Mouse (Mus musculus) embryonic facial prominence, embryonic 13.5 days (tissue): Measurements from ENCODE around the gene Cpne5. TPM values are rescaled to one million over a fixed set of nuclear protein-coding genes. Genes with fewer than 3 reads are reported as not detected.

Experiments
- ATAC-seq: fragments of 200-750 bp; cut with Nextera tagmentation; 2 replicates; pipeline ENCODE4 v1.8.0; 2017; ENCODE audit warnings: low read depth; ENCODE audit not compliant: insufficient number of reproducible peaks, insufficient read depth, low FRiP score, low TSS enrichment
- H3K27ac ChIP-seq: fragments of 300-500 bp; sonication (generic); 2 replicates; pipeline ENCODE4 v1.5.1; 2015; ENCODE audit warnings: moderate library complexity, mild to moderate bottlenecking, inconsistent platforms
- H3K27me3 ChIP-seq: fragments of 300-500 bp; sonication (generic); 2 replicates; pipeline ENCODE4 v1.6.1; 2015; ENCODE audit warnings: mild to moderate bottlenecking, inconsistent platforms
- H3K36me3 ChIP-seq: fragments of 300-500 bp; sonication (generic); 2 replicates; pipeline ENCODE4 v1.6.1; 2015; ENCODE audit warnings: mild to moderate bottlenecking, inconsistent platforms
- H3K4me1 ChIP-seq: fragments of 300-500 bp; sonication (generic); 2 replicates; pipeline ENCODE4 v1.6.1; 2015; ENCODE audit warnings: inconsistent platforms
- H3K4me2 ChIP-seq: fragments of 300-500 bp; sonication (generic); 2 replicates; pipeline ENCODE4 v1.6.1; 2015; ENCODE audit warnings: moderate library complexity, mild to moderate bottlenecking, inconsistent platforms
- H3K4me3 ChIP-seq: fragments of 300-500 bp; sonication (generic); 2 replicates; pipeline ENCODE4 v1.5.1; 2015; ENCODE audit warnings: mild to moderate bottlenecking, inconsistent platforms
- H3K9ac ChIP-seq: fragments of 300-500 bp; sonication (generic); 2 replicates; pipeline ENCODE4 v1.6.1; 2015; ENCODE audit warnings: mild to moderate bottlenecking, inconsistent platforms
- H3K9me3 ChIP-seq: fragments of 300-500 bp; sonication (generic); 2 replicates; pipeline ENCODE4 v1.6.1; 2016; ENCODE audit warnings: inconsistent platforms
- WGBS: fragments of 180-500 bp; shearing (Covaris S2); methylation state at CpG from one replicate; pipeline ENCODE4 v1.1.7; 2015; ENCODE audit warnings: mixed read lengths; 5-methylcytosine and 5-hydroxymethylcytosine counted together
- polyA plus RNA-seq: library from polyadenylated mRNA; unstranded; fragments of >200 nt; fragmentation: Nextera tagmentation; extraction: Ambion mirVana; gene quantifications from 2 replicates; pipeline ENCODE4 v1.2.1, GENCODE M21; 2015

Gene Cpne5
- polyA plus RNA-seq, 1 experiment from 2014 or later, result 36.0 TPM

- H3K9ac ChIP-seq, result no peak overlapping the region
- no peaks in the 10 kb centered on the region for H3K36me3 ChIP-seq
- no peaks in the 10 kb centered on the region; the same call in 1 of the 2 replicates for H3K27me3 ChIP-seq
- H3K9me3 ChIP-seq, result 0 out of 2 replicates have a peak, but pooled peaks cover 5% of the 10 kb centered on the region
- WGBS, result 77% methylated on average over 6 of the region's 6 CpGs
- H3K4me1 ChIP-seq, result peaks cover 5% of the 10 kb centered on the region; the same call in 1 of the 2 replicates
- no peak for ATAC-seq
- no peak overlapping the region for H3K4me3 ChIP-seq
- H3K27ac ChIP-seq, result no peak overlapping the region
- H3K4me2 ChIP-seq, result no peak overlapping the region
These were observed 90.2 kb downstream of the Cpne5 start for GRCm38 (mm10) chr17:29147773-29148172.

GRCm38 (mm10) chr17:29147273-29147672 lies 90.7 kb downstream of the Cpne5 start:
- 73% methylated on average over 14 of the region's 14 CpGs for WGBS
- Histone ChIP-seq H3K9me3 (0 out of 2 replicates have a peak, but pooled peaks cover 5% of the 10 kb centered on the region), H3K36me3 (no peaks in the 10 kb centered on the region), H3K27ac (no peak overlapping the region), H3K4me3 (no peak overlapping the region), H3K4me1 (peaks cover 5% of the 10 kb centered on the region; the same call in 1 of the 2 replicates), H3K4me2 (no peak overlapping the region), H3K27me3 (no peaks in the 10 kb centered on the region; the same call in 1 of the 2 replicates), H3K9ac (no peak overlapping the region)
- ATAC-seq, result no peak

DNA sequence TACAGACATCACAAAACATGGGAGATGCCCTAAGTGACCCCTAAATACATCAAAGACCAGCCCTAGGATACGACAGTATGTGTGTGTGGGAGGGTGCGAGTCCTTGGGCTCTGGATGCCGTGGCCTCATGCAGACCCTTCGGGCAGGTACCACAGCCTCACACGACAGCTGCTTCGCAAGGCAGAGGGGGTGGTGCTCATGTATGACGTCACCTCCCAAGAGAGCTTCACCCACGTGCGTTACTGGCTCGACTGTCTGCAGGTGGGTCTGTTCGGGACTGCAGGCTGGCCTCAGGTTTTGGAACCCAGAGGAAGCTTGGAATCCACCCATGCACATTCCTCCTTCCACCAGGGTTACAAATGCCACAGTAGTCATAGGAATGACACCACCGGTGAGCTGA lies 92.9 kb downstream of the Cpne5 start:
- 91% methylated on average over 12 of the region's 12 CpGs for WGBS
- H3K9ac ChIP-seq, result no peak overlapping the region
- no peaks in the 10 kb centered on the region; the same call in 1 of the 2 replicates for H3K27me3 ChIP-seq
- no peak overlapping the region for H3K4me3 ChIP-seq
- ATAC-seq, result no peak
- peaks cover 8% of the 10 kb centered on the region; the same call in 1 of the 2 replicates for H3K4me1 ChIP-seq
- no peak overlapping the region for H3K27ac ChIP-seq
- H3K36me3 ChIP-seq, result no peaks in the 10 kb centered on the region
- 0 out of 2 replicates have a peak, but pooled peaks cover 5% of the 10 kb centered on the region for H3K9me3 ChIP-seq
- no peak overlapping the region for H3K4me2 ChIP-seq

- no peak overlapping the region for H3K4me2 ChIP-seq
- no peak overlapping the region for H3K9ac ChIP-seq
- 0 out of 2 replicates have a peak, but pooled peaks cover 5% of the 10 kb centered on the region for H3K9me3 ChIP-seq
- H3K27ac ChIP-seq, result no peak overlapping the region
- no peaks in the 10 kb centered on the region for H3K36me3 ChIP-seq
- no peaks in the 10 kb centered on the region; the same call in 1 of the 2 replicates for H3K27me3 ChIP-seq
- 0 out of 2 replicates have a peak, but pooled peaks cover 6% of the 10 kb centered on the region for H3K4me1 ChIP-seq
- H3K4me3 ChIP-seq, result no peak overlapping the region
- no peak for ATAC-seq
- 82% methylated on average over 8 of the region's 8 CpGs for WGBS
These were observed 94.7 kb downstream of the Cpne5 start for GRCm38 (mm10) chr17:29143266-29143665.

DNA sequence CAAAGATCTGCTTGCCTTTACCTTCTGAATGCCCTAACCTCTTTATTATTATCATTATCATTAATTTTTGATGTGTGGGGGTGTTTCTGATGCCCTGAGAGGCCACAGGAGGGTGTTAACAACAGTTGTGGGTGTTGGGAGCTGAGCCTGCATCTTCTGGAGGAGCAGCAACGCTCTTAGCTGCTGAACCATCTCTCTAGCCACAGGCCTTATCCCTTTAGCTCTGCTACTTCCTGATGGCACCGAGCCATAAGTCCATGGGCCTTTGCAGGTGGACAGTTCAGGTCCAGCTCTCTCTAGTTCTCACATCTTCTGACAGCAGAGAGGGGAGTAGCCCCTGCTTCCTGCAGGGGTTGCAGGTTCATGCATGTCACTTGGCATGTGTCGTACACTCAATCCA lies 96.4 kb downstream of the Cpne5 start:
- 92% methylated on average over 3 of the region's 3 CpGs for WGBS
- Histone ChIP-seq H3K27me3 (no peaks in the 10 kb centered on the region), H3K9me3 (0 out of 2 replicates have a peak, but pooled peaks cover 5% of the 10 kb centered on the region), H3K9ac (no peak overlapping the region), H3K4me3 (no peak overlapping the region), H3K4me1 (0 out of 2 replicates have a peak, but pooled peaks cover 6% of the 10 kb centered on the region), H3K4me2 (no peak overlapping the region), H3K36me3 (no peaks in the 10 kb centered on the region), H3K27ac (no peak overlapping the region)
- no peak for ATAC-seq

DNA sequence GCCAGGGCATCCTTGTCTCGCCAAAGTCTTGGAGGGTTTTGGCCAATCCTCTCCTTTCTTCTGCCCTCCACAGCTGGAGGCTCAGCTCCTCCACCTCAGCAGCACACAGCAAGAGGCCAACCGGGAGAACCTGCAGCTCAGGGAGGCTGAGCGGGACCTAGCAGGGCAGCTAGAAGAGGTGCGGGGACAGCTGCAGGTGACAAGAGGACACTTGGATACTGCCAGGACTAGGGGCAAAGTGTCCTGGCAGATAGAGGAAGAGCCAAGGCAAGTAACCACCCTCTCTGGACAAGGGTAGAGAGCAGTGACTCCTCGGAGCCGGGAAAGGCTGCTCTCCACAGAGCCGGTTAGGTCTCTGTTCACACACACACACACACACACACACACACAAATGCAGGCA lies 100.1 kb downstream of the Cpne5 start:
- Histone ChIP-seq H3K36me3 (no peaks in the 10 kb centered on the region), H3K9ac (no peak overlapping the region), H3K27me3 (no peaks in the 10 kb centered on the region), H3K4me2 (no peak overlapping the region), H3K9me3 (no peaks in the 10 kb centered on the region), H3K4me1 (peaks cover 23% of the 10 kb centered on the region), H3K27ac (no peak overlapping the region), H3K4me3 (no peak overlapping the region)
- 76% methylated on average over 7 of the region's 7 CpGs for WGBS
- no peak for ATAC-seq

GRCm38 (mm10) chr17:29136236-29136635 lies 101.7 kb downstream of the Cpne5 start:
- Histone ChIP-seq H3K9ac (no peak overlapping the region), H3K4me1 (peaks cover 23% of the 10 kb centered on the region), H3K4me2 (no peak overlapping the region), H3K4me3 (no peak overlapping the region), H3K27me3 (no peaks in the 10 kb centered on the region), H3K36me3 (no peaks in the 10 kb centered on the region), H3K27ac (no peak overlapping the region), H3K9me3 (no peaks in the 10 kb centered on the region)
- 62% methylated on average over 6 of the region's 6 CpGs for WGBS
- no peak for ATAC-seq

- no peak overlapping the region for H3K27ac ChIP-seq
- no peak overlapping the region for H3K9ac ChIP-seq
- 77% methylated on average over 5 of the region's 5 CpGs for WGBS
- no peak for ATAC-seq
- H3K9me3 ChIP-seq, result no peaks in the 10 kb centered on the region
- no peaks in the 10 kb centered on the region for H3K27me3 ChIP-seq
- no peak overlapping the region for H3K4me2 ChIP-seq
- H3K36me3 ChIP-seq, result no peaks in the 10 kb centered on the region
- no peak overlapping the region for H3K4me3 ChIP-seq
- H3K4me1 ChIP-seq, result peaks cover 19% of the 10 kb centered on the region
These were observed 102.9 kb downstream of the Cpne5 start for GRCm38 (mm10) chr17:29135066-29135465.

- ATAC-seq, result no peak
- 61% methylated on average over 5 of the region's 5 CpGs for WGBS
- H3K9ac ChIP-seq, result no peak overlapping the region
- H3K27ac ChIP-seq, result no peak overlapping the region
- H3K36me3 ChIP-seq, result no peaks in the 10 kb centered on the region
- no peak overlapping the region for H3K4me3 ChIP-seq
- H3K27me3 ChIP-seq, result no peaks in the 10 kb centered on the region
- peaks cover 7% of the 10 kb centered on the region for H3K4me1 ChIP-seq
- H3K4me2 ChIP-seq, result no peak overlapping the region
- no peaks in the 10 kb centered on the region for H3K9me3 ChIP-seq
These were observed 108.6 kb downstream of the Cpne5 start for GRCm38 (mm10) chr17:29129341-29129740.

GRCm38 (mm10) chr17:29126561-29126960 lies 111.4 kb downstream of the Cpne5 start:
- ATAC-seq, result no peak
- H3K4me1 ChIP-seq, result peaks cover 3% of the 10 kb centered on the region; the same call in 1 of the 2 replicates
- no peaks in the 10 kb centered on the region for H3K27me3 ChIP-seq
- WGBS, result 94% methylated on average over 3 of the region's 3 CpGs
- H3K9ac ChIP-seq, result no peak overlapping the region
- no peaks in the 10 kb centered on the region for H3K36me3 ChIP-seq
- H3K27ac ChIP-seq, result no peak overlapping the region
- H3K9me3 ChIP-seq, result no peaks in the 10 kb centered on the region
- no peak overlapping the region for H3K4me2 ChIP-seq
- no peak overlapping the region for H3K4me3 ChIP-seq

DNA sequence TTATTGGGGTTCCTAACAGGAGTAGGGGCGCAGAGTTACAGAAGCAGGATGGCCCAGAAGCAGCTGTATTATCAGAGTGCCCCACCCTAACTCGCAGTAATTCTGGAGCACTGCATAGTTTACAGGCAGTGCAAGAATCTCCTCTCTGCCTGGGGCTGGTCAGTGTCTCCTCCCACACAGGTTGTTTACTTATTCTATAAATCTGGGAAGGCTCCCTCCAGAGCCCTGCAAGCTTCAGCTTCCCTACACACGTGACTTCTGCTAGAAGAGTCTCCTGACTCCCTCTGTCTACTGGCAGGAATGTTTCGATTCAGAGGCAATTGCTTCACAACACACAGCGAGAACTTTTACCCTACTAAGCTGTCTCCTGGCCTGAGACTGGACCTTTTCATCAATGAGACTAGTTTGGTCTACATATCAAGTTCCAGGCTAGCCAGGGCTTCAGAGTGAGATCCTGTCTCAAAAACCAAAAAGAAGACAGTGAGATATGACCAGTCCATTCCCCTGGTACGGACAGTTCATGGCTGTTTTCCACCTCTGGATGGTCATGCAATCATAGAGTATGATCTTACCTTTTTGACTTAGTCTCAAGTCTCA lies 114.3 kb downstream of the Cpne5 start:
- Histone ChIP-seq H3K4me1 (peaks cover 3% of the 10 kb centered on the region; the same call in 1 of the 2 replicates), H3K4me3 (no peak overlapping the region), H3K9me3 (no peaks in the 10 kb centered on the region), H3K9ac (no peak overlapping the region), H3K27me3 (no peaks in the 10 kb centered on the region), H3K4me2 (no peak overlapping the region), H3K27ac (no peak overlapping the region; the same call in 1 of the 2 replicates), H3K36me3 (no peaks in the 10 kb centered on the region)
- 68% methylated on average over 6 of the region's 6 CpGs for WGBS
- no peak for ATAC-seq

DNA sequence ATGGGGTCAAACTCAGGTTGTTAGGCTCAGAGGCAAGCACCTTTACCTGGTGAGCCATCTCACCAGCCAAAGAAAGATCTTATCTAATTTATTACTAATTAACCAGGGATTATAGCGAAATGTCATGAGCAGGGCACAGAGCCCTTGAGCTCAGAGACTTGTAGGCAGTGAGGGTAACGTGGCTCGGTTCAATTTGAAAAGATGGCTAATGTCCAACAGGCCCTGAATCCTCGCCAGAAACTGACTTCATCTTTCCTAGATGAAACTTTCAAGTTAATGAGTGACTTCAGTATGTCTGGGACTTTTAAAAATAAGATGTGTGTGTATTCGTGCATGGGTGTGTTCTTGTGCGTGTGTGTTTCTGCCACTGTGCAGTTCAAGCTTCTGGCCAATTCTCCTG lies 115.2 kb downstream of the Cpne5 start:
- WGBS, result 73% methylated on average over 6 of the region's 6 CpGs
- Histone ChIP-seq H3K27ac (no peak overlapping the region), H3K27me3 (no peaks in the 10 kb centered on the region), H3K4me3 (no peak overlapping the region), H3K4me1 (peaks cover 3% of the 10 kb centered on the region; the same call in 1 of the 2 replicates), H3K36me3 (no peaks in the 10 kb centered on the region), H3K9me3 (no peaks in the 10 kb centered on the region), H3K4me2 (no peak overlapping the region), H3K9ac (no peak overlapping the region)
- ATAC-seq, result no peak
